Mouse (Mus musculus) cerebellum, adult 2 months (tissue): ENCODE measurements at regions not wholly inside any gene's neighbourhood (a gene's known extent, or its start where the extent isn't known, plus 50 kb on each side); places are given as distances from the start of the nearest gene placed in this dataset.

Experiments
- DNase-seq, 2 experiments: peaks; one replicate each; pipeline ENCODE4 v3.0.0; 2021
- H3K27ac ChIP-seq: fragments of 200-500 bp; 2 replicates; pipeline ENCODE4 v1.5.1; 2012; ENCODE audit warnings: low read length, control low read depth, inconsistent platforms; ENCODE audit not compliant: insufficient read depth
- H3K27me3 ChIP-seq: fragments of 200-500 bp; 2 replicates; pipeline ENCODE4 v1.6.1; 2012; ENCODE audit warnings: inconsistent platforms, mild to moderate bottlenecking, low read length, moderate library complexity; ENCODE audit not compliant: control insufficient read depth, insufficient read depth
- H3K4me1 ChIP-seq: fragments of 200-500 bp; 2 replicates; pipeline ENCODE4 v1.6.1; 2011; ENCODE audit warnings: low read length; ENCODE audit not compliant: control insufficient read depth, insufficient read depth
- H3K4me3 ChIP-seq: fragments of 200-500 bp; replicated peaks from 2 replicates; pipeline ENCODE3; 2011; ENCODE audit warnings: mild to moderate bottlenecking, low read depth, low read length, control low read depth; ENCODE audit not compliant: insufficient read depth
- CTCF ChIP-seq: fragments of 200-500 bp; IDR thresholded peaks from 2 replicates; pipeline ENCODE4 v1.5.1; 2011; ENCODE audit warnings: low read depth, mild to moderate bottlenecking, control low read depth, low read length, moderate library complexity, borderline replicate concordance; ENCODE audit not compliant: insufficient read depth
- POLR2A ChIP-seq: fragments of 200-500 bp; IDR thresholded peaks from 2 replicates; pipeline ENCODE4 v1.6.1; 2011; ENCODE audit warnings: low read length, control low read depth, borderline replicate concordance; ENCODE audit not compliant: insufficient read depth
- WGBS: fragments of 180-500 bp; shearing (Covaris S2); methylation state at CpG from one replicate; pipeline ENCODE4 v1.1.7; 2018; 5-methylcytosine and 5-hydroxymethylcytosine counted together

DNA sequence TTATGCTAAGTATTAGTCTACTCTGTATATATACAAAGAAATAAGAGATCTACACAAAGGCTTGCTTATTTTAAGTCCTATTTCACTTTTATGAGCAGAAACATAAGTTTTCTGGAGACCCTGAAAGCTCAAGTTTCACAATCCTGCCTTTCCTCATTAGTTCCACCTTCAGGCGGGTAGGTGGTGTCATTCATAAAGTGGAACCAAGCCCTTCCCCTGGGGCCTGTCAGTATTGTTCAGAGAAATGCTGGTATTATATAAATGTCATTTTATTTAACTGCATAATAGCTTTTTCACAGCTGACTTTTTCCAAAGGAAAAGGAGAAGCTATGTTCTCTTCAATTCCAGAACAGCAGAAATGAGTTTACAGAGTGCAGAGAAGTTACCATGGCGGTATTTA lies 81.1 kb upstream of the Vgll2 start:
- 86% methylated on average over 2 of the region's 2 CpGs for WGBS

DNA sequence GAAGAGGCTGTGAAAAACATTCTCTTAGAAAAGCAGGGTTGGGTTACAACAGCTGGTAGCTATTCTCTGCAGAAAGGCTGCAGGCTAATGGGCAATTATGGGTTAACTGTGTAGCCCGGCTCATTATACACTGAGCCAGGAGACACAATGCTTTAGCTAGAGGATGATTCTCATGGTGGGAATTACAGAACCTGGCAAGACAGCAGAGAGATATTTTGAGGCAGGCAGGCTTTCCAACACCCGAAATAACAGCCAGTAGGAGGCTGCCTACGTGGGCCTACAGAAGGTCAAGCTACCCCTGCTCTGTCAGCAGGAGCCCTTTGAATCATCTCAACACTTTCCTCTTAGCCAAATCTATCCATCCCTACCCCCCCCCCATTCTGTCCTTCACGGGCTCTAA lies 76.6 kb upstream of the Vgll2 start:
- TF ChIP-seq POLR2A, result no peak
- no peak for TF ChIP-seq CTCF
- Histone ChIP-seq H3K4me3 (no peak overlapping the region), H3K27ac (no peak overlapping the region), H3K27me3 (no peaks in the 10 kb centered on the region), H3K4me1 (no peaks in the 10 kb centered on the region)
- DNase-seq, result peak in 1 of 2 experiments; percentile 51
- 4% methylated on average over 4 of the region's 4 CpGs for WGBS

More for the DNA sequence above, 81.1 kb upstream of the Vgll2 start:
- H3K27ac ChIP-seq, result no peak overlapping the region
- no peaks in the 10 kb centered on the region for H3K4me1 ChIP-seq
- H3K4me3 ChIP-seq, result no peak overlapping the region
- no peak for DNase-seq
- TF ChIP-seq POLR2A, result no peak
- no peak for TF ChIP-seq CTCF
- no peaks in the 10 kb centered on the region for H3K27me3 ChIP-seq

DNA sequence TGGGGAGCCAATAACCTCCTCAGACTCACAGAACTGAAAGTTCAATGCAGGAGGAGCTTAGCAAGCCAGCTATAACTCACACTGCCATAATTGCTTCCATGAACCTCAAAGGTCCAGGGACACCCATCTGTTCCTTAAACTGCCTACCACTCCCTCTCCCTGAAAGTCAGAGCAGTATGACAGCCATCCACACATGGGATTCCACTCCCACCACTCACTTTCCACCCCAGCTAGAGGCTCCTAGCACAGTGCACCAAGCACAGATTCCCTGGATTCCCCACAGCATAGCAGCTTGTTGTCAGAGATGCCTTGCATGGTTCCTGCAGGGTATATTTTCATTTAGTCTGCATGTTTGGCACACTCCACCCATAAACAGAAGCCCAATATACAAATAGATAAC lies 76.1 kb upstream of the Vgll2 start:
- TF ChIP-seq POLR2A (no peak), CTCF (no peak)
- Histone ChIP-seq H3K27me3 (no peaks in the 10 kb centered on the region), H3K4me1 (no peaks in the 10 kb centered on the region), H3K4me3 (no peak overlapping the region), H3K27ac (no peak overlapping the region)
- DNase-seq, result peak in 1 of 2 experiments; percentile 6

DNA sequence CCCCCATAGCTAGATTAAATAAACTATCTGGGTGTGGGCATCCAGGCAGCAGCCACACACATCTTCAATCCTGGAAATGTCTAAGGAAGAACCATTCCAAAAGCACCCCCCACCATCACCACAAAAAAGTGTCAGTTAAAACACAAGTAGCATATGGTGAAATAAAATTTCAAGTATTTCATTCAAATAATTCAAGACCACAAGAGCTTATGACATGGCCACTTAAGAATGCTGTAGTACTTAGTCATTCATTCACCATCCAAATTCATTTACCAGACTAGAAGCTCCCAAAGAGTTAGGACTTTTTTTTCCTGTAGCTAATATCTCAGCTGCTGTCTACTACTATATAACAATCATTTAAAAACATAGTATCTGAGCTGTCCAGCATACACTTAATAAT lies 75.4 kb upstream of the Vgll2 start:
- Histone ChIP-seq H3K4me3 (no peak overlapping the region), H3K27ac (no peak overlapping the region), H3K27me3 (no peaks in the 10 kb centered on the region), H3K4me1 (no peaks in the 10 kb centered on the region)
- DNase-seq, result no peak
- TF ChIP-seq POLR2A (no peak), CTCF (no peak)

DNA sequence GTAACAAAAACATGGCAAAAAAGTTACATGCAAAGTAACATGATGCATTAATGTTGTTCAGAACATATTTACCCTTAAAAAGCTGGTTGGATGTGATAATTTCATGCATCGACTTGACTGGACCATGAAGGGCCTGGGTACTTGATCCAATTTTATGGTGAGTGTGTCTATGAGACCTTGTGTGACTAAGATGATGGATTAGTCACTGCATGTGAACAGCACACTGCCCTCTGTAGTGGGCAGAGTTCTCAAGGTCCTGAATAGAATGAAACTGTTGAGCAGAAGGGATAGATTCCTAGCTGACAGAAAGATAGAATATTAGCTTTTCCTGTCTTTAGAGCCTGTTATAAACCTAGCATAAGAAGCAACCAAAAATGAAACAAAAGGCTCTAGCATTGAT lies 72.3 kb upstream of the Vgll2 start:
- Histone ChIP-seq H3K4me1 (no peaks in the 10 kb centered on the region), H3K27me3 (no peaks in the 10 kb centered on the region), H3K27ac (no peak overlapping the region), H3K4me3 (no peak overlapping the region)
- TF ChIP-seq POLR2A, result no peak
- TF ChIP-seq CTCF, result no peak
- WGBS, result 86% methylated on average over 1 of the region's 1 CpGs
- no peak for DNase-seq

DNA sequence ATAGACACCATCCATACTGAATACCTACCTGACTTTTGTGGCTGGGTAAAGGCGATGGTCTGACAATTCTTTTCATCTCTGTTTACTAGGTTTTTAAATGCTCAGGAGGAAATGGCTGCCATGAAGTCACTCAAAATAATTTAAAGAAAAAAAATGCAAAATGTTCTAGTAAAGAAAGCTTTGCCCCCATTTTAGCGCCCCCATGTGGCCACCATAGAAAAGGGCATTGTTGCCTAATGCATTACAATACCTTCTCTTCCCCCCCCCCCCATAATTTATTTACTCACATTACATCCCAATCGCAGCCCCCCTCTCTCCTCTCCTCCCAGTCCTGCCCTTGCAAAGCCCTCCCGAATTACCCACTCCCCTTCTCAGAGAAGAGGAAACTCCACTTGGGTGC lies 70.3 kb upstream of the Vgll2 start:
- Histone ChIP-seq H3K4me1 (no peaks in the 10 kb centered on the region), H3K27ac (no peak overlapping the region), H3K27me3 (no peaks in the 10 kb centered on the region), H3K4me3 (no peak overlapping the region)
- TF ChIP-seq CTCF (no peak), POLR2A (no peak)
- DNase-seq, result no peak
- WGBS, result 72% methylated on average over 4 of the region's 4 CpGs

DNA sequence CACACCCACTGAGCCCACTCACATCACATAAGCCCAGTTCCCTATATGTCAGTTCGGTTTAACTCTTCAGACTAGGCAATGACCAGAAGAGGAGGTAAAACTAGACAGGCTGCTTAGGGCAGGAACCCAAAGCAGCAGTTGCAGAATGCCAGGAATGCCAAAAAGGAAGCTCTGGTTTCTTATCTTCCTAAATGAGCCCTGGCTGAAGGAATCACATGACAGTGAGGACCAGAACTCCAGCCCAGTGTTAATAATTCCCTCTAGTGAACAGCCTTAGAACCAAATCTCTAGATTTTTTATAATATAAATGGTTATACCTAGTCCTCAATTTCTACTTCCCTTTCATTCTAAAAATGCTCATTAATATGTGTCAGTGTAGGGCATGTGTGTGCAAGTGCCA lies 65.8 kb upstream of the Vgll2 start:
- no peak overlapping the region for H3K27ac ChIP-seq
- 41% methylated on average over 1 of the region's 1 CpGs for WGBS
- H3K4me1 ChIP-seq, result no peaks in the 10 kb centered on the region
- no peak overlapping the region for H3K4me3 ChIP-seq
- no peaks in the 10 kb centered on the region for H3K27me3 ChIP-seq
- no peak for DNase-seq
- no peak for TF ChIP-seq CTCF

DNA sequence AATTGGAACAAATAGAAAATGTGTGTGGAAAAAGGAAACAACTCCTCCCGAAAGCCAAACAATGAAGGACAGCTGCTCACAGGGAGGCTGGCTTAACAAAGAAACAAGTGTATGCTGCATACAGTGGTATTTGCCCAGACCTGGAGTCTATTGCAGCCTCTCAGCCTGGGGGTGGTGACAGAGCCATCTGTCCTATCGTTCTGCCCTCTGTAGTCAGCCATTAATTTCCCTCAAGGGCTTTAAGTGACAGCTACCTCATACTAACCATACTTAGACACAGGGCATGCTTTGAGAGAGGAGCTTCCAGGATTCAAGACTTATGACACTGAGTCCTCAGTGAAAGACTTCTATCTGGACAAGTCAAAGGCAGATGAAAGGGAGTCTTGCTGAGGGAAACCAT lies 60.8 kb upstream of the Vgll2 start:
- no peak for DNase-seq
- Histone ChIP-seq H3K27me3 (no peaks in the 10 kb centered on the region), H3K4me1 (no peaks in the 10 kb centered on the region), H3K4me3 (no peak overlapping the region), H3K27ac (no peak overlapping the region)
- TF ChIP-seq CTCF, result no peak
- TF ChIP-seq POLR2A, result no peak
- WGBS, result 10% methylated on average over 2 of the region's 2 CpGs

DNA sequence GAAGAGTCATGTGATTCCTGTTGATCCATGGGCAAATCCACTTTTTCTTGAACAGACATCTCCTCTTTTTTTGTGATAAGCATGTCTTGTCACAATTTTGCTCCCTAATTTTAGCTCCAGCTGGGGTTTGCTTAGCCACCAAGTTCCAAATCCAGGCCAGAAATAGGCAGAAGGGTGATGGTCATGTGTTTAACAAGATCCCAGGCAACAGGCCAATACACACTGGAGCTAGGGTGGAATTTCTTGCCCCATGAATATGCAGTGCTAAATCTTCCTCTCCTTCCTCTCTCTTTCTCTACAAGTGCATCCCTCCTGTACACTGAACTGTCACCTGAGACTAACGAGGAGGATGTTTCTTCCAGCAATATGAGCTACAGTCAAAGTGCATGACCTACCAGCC lies 58.6 kb upstream of the Vgll2 start:
- no peak overlapping the region for H3K27ac ChIP-seq
- no peaks in the 10 kb centered on the region for H3K27me3 ChIP-seq
- WGBS, result 76% methylated on average over 1 of the region's 1 CpGs
- DNase-seq, result no peak
- no peaks in the 10 kb centered on the region for H3K4me1 ChIP-seq
- TF ChIP-seq POLR2A (no peak), CTCF (no peak)
- no peak overlapping the region for H3K4me3 ChIP-seq
